Mouse (Mus musculus) embryo, embryonic 11.5 days (tissue): ENCODE data around the gene Tbxa2r.

Experiments
- DNase-seq: peaks from one replicate; pipeline ENCODE4 v3.0.0-alpha.2; 2012; ENCODE audit warnings: low read depth, low spot score

The Tbxa2r gene

DNA sequence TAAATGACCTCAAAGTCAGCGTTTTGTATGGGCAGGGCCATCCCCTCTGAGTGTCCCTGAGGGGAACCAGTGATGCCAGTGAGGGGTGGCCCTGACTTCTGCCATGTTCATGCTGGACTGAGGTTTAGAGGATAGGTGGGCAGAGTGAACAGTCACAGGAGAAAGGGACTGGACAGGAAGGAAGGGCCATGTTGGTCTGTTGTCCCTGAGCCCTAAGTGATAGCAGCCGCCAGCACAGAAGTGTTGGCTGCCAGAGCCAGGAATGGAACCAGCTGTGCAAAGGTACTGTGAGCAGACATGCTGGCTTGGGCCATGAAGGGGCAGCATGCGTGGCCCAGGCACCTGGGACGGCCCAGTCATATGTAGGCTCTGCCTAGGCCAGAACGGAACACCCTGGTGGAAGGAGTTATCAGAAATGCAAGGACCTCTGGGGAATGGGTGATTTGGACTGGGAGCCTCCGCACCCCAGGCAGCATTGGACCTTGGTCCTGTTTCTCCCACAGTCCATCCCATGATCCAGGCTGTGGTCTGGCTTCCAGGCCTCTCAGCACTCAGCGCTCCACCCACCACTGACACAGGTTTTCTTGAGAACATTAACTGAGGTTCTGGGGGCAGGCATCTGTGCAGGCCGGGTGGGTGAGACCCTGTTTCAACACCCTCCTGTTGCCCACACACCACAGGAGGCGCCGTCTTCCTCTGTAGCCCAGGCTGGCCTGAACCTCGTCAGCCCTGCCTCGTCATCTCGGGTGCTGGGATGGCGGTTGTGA, 28.8 kb upstream of the Tbxa2r start:
- no peak for DNase-seq

DNA sequence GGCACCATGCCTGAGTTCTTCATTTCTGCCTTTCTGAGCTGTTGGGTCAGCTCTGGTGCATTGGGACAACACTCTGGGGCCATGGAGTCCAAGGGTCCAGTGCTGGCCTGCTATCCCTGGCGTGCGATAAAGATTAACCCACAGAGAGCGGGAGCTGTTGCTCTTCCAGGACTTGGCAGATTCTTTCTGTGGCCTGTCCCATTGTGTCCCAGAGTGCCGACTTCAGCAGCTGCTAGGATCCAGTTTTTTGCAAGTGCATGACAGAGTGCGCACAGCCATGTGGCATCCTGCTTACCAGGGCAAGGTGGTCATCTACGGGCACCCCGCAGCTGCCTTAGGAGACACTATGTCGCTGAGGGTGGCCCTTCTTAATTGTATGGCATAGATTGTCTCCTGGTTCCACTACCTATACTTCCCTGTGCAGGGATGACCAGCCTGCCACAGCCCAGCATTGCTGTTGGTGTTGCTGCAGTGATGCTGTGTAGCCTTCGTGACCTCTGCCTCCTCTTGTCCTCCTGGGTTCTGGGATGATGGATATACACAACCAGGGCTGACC, 28.1 kb upstream of the Tbxa2r start:
- DNase-seq = no peak

DNA sequence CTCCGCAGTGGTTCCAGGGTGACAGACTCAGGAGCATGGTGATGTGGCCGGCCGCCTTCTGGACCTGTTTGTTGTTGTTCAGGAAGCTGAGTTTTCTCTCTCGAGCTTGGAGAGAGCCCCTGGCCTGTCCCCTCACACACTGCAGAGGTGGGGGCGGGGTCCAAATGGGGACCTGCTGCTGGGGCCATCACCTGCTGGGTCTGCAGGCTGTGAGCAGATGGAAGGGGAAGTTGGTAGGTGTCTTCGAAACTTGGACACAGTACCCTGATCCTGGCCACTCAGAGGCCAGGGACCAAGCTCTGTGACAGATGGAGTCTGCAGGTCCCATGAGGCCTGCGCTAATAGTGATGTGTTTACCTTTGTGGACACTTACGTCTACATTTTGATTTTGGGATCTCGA, 27.2 kb upstream of the Tbxa2r start:
- DNase-seq = no peak

DNA sequence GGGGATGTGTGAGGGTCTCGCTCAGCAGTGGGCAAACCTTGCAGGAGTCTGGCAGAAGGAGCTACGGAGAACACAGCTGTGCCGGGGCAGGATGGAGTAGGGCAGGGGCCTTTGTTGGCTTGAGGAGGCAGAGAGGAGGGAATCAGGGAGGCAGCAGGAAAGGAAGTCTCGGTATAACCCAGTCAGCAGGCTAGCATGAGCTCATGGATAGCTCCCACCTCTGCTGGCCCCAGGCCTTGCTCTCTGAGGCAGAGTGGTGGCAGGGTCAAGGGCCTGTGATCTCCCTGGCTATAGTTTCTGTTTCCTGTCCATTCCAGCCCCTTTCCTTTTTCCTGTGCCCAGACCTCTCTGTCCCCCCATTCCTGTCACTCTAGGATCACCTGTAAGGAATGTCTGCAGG, 26.2 kb upstream of the Tbxa2r start:
- DNase-seq = no peak

DNA sequence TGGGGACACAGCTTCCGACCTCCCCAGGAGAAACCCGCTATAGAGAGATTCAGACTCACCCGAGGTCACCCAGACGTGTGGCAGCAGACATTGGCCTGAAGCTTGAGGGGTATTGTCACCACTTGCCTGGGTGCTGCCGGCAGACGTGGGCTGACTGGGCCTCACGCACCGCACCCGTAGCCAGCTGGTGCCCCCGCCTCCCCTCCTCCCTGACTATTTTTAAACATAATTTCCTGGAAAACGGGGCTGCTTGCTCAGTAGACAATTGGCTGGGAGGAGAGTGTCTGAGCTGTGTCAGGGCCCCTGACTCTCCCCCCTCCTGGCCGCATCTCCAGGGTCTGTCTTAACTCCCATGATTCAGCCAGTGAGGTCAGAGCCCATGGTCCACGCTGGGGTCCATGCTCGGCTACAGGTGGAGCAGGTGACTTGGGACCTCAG, 25.7 kb upstream of the Tbxa2r start:
- no peak for DNase-seq

DNA sequence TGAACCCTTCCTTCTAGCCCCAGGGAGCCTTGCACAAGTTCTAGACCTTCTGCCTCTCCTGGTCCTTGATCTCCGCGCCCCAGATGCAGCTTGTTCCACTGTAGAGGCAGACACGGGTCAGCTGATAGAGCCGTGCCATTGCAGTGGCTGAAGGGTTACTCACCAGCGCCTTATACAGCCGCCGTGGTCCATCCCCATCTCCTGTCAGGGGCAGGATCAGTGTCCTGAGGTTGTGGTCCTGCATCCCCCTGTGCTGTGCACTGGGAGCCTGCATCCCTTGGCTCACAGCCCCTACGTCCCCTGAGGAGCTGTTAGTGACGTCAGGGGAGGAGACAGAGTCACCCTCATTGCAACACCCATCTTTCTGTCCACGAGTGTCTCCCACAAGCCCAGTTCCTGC, 25.3 kb upstream of the Tbxa2r start:
- DNase-seq = no peak

DNA sequence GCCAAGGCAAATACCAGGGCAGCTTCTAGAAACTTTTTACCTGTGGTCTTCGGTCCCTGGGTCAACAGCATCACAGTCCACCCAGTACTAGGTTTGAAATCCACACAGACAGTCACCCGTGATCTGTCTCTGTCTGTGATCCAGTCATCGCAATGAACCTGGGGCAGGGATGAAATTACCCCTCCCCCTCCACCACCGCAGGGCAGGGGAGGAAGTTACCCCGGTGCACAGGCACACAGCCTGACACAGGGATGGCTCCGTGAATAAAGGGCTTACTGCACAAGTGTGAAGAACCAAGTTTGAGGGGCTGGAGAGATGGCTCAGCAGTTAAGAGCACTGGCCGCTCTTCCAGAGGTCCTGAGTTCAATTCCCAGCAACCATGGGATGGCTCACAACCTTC, 24.8 kb upstream of the Tbxa2r start:
- DNase-seq = no peak

DNA sequence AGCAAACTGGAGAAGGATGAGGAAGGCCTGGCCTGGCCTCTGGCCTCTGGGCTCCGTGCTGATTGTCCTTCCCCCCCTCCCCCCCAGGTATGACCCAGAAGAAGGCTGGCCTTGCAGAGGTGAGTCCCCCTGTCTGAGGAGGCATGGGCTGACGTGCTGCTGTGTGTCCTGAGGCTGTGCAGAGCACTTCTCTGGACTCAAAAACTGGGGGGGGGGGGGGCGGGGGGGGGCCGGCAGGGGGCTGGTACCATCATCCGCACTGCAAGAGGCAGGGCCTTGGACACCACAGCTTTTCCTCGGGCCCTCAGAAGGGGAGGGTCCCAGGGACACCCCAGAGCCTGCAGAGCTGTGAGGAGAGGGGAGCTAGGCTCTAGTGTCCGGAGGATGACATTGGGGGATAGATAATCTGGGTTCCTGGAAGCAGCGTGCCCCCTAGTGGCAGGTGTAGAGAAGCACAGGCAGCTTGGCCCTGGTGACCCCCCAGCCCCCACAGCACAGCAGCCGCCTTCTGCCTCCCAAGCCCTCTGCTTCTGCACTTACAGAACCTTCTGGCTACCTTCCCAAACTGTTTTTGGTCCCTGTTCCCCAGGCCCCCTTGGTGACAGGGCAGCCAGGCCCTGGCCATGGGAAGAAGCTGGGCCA, 23.8 kb upstream of the Tbxa2r start:
- no peak for DNase-seq

DNA sequence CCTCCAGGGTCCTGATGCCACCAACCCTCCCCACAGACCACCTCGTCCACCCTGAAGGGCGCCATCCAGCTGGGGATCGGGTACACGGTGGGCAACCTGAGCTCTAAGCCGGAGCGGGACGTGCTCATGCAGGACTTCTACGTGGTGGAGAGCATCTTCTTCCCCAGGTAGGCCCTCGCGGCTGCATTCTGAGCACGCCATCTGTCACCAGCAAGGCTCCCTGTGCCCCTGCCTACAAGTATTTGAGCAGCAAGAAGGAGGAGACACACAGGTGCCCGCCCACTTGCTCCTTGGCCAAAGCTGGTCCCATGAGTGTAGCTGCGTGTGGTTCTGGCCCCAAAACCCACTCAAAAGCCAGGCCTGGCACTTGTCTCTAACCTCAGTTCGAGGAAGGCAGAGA, 22.9 kb upstream of the Tbxa2r start:
- no peak for DNase-seq

DNA sequence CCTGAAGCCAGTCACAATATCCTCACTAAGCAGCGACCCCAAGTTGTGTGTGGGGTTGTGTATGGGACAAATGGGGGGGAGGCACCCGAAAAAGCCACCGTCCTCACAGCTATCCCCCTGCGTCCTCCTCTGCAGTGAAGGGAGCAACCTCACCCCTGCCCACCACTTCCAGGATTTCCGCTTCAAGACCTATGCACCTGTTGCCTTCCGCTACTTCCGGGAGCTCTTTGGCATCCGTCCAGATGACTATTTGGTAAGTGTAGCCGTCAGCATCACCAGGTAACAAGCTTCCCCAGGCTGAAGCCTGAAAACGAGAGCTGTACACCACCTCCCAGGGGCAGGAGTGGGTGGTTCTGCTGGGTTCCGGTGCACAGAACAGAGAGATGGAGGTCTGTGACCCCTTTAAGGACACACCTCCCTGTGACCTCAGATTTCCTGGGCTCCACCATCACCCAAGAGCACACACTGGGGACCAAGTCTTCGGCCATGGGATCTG, 22.3 kb upstream of the Tbxa2r start:
- no peak for DNase-seq

DNA sequence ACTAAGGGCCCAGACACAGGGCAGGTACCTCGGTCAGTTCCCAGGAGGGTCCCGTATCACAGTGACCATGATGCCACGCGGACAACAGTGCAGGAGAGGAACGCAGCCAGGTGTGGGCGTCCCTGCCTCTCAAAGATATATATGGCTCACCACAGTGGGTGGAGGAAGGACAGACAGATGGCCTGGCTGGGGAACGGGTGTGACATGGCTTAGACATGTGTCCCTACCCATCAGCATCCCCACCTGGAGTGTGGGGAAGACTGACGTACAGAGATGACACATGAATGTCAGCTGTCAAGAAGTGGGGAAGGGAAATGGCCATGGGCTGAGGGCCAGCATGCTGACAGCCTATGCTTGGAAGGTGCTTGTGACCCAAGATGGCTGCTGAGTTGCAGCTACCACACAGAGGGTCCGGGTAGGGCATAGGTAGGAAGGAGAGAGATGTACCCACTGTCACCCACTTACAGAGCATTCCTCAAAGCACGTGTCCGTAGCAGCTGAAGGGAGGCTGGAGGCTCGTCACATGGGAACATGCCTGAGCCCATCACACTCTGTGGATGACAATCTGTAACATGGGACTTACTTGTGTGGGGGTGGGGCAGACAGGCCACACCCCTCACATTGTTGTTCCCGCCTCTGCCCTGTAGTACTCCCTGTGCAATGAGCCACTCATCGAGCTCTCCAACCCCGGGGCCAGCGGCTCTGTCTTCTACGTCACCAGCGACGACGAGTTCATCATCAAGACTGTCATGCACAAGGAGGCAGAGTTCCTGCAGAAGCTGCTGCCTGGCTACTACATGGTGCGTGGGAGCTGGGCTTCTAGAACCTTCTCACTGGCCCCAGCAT, 21.5 kb upstream of the Tbxa2r start:
- DNase-seq = no peak

DNA sequence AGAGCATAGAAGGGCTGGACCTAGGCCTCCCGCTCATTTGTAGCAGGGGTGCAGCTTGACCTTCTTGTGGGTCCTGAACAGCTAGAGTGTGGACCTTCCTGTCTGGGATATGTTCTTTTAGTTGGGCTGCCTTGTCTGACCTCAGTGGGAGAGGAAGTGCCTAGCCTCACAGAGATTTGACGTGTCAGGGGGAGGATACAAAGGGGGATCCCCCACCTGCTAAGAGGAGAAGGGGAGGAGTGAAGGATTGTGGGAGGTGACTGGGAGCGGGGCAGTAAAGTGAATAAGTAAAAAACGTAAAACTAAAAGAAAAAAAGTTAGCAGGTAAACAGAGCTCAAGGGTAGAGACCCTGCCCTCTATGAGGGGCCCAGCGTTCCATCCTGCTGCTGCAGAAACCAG, 19.0 kb upstream of the Tbxa2r start:
- no peak for DNase-seq

DNA sequence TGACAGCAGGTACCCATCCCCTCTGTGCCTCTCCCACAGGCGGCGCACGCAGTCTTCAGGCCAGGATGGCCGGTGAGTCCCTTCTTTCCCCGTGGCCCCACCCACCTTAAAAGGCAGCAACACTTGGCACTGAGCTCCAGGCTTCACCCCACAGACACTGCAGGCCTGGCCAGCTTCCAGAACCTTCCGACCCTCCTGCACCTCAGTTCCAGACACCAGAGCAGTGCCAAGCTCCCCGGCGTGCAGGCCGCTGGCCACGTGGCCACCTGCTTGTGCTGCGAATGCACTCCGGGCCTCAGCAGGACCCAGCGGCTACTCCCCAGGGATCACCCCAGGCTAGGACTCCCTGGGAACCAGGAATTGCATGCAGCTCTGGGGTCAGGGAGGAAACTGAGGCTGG, 14.9 kb upstream of the Tbxa2r start:
- DNase-seq = no peak

DNA sequence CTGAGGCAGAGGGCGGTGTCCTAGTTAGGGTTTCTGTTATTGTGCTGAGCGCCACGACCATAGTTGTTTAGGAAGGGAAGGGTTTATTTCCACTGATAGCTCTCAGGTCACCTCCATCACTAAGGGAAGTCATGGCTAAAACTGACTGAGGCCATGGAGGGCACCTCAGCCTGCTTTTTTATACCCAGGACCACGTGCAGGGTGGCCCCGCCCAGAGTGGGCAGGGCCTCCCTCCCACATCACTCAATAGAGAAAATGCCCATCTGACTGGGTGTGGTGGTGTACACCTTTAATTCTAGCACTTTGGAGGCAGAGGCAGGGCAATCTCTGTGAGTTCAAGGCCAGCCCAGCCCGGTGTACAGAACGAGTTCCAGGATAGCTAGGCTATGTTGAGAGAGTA, 14.3 kb upstream of the Tbxa2r start:
- DNase-seq = no peak

DNA sequence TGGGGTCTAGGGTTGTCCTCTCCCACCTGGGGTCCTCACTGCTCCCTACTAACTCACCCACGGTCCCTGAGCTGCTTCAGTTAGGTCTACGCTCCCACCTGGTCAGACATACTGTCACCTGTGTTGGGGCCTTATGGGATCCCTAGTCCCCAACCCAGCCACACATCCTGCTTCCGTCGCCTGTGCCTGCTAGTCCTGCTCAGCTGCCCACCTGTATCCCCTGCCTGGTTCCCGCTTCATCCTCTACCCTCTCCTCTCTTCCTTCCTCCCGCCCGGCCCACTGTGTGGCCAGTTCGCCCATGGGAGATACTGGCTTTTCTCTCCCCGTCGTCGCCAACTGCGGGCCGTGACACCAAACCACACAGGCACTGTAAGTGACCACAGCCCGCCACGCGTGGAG, 12.9 kb upstream of the Tbxa2r start:
- DNase-seq = no peak

DNA sequence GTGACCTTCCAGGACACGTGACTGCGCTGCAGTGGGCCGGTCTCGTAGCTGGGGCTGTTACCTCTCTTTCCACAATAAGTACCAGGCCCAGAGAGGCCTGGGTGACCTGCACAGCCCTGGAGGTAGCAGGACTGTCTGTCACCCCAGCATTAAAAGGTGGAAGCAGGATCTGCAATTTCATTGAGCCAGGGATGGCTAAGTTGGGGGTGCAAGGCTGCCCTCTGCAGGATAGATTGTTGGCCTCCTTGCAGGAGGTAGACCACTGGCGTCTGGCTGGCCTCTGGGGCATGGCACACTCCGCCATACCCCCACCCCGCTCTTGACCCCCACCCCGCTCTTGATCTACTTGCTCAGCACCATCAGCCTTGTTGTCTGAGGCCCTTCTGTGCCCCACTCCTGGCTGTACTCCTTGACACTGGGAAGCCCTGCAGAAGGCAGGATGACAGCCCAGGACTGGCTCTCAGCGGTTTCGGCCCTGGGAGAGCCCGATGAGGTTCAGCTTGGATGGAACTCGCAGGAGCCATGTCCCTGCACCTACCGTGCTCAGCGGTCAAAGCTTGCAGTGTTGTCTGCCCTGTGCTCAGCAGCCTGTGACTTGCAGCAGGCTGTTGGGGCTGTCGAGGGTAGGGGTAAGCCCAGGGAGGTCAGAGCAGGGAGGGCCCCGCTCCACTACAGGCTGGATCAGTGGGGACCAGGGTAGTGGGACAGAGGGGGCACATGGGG, 12.0 kb upstream of the Tbxa2r start:
- no peak for DNase-seq

DNA sequence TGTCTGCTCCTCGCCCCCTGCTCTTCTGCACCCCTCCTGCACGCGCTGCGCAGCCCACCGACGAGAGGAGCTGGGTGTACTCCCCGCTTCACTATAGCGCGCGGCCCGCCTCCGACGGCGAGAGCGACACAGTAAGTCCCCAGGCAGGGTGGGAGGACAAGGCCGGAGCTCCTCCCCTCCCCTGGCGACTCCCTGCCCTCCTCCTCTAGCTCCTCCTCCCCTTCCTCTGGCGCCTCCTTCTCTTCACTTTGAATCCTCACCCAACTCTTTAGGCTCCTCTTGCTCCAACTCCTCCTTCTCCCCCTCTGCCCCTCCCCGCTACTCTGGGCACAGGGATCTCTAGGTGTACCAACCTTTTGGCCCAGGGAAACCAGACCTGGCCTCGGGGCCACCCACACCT, 11.3 kb upstream of the Tbxa2r start:
- no peak for DNase-seq

DNA sequence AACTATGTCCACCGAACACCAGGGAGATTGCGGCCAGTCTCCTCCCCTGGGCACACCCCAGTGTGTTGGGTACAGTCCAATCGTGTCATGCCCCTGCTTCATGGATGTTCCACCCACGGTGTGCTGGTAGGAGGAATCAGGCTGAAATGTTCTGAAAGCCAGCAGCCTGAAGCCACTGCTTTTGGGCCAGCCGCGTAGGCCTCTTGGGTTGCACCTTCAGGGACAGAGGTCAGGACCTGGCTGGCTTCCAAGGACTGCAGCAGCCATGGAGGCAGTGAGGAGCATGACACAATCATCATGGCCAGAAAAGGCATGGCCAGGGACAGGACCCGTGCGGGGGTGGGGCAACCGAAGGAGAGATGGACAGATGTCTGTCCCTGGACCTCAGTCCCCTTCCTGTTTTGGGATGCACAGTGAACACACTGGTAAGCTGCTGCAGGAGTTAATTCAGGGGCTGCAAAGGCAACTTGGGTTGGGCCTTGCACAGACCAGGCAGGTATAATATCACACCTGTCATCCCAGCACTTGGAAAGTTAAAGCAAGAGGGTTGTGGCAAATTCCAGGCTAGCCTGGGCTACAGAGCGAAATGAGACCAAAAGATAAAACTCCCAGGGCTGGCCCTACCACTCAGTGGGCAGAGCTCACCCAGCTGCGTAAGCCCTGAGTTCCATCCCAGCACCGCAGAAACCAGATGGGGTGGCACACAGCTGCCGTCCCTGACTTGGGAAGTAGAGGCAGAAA, 9.8 kb upstream of the Tbxa2r start:
- DNase-seq = no peak

DNA sequence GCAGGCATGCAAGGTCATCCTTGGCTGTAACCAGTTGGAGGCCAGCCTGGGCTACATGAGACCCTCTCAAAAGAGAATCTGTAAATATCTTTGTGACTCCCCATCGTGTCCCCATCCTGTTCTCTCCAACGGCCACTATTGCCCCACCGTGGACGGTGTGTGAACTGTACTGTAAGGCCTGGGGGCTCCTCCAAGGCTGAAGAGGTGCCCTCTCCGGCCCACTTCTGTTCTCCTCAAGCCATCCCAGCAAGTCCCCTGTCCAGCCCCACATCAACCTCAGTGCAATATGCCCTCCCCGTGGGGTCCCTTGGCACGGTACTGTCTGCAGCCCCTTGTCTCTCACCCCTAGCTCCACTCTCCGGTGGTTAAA, 9.2 kb upstream of the Tbxa2r start:
- DNase-seq = no peak

DNA sequence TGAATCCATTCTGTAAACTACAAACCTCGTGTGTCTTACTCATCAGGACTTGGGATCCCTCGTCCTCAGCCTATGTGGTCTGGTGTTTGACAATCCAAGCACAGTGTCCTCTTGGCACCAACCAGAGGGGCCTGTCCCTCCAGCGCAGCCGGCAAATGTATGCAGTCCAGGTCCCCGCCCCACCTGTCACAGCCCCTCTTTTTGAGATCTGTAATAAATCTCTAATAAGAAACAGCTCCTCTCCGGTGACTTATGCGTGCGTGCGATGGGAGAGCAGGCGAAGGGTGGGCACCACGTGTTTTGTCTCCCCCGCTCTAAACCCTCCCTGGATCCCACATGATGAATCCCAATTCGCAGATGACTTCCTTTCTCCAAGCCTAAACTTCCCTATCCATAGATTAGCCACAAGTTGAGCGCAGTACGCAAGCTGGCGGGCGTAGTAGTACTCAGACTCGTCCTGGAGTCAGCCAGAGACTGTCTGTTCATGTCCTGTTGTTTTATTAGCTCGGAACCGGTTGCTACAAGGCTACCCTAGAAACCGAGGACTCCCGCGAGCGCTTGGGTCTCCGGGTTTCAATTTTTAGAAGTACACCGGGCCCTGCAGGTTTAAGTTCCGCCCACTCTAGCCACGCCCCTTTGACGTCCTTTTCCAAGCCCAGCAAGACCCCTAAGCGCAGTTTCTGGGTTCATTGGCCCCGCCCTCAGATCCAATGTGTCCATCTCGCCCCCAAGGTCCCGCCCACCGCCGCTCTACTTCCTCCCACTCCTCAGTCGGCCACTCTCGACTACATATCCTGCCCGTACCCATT, 8.6 kb upstream of the Tbxa2r start:
- peak; percentile 97 for DNase-seq
